Mouse (Mus musculus): Measurements from ENCODE around the gene Hist1h1t. TPM values are rescaled to one million over a fixed set of nuclear protein-coding genes. Genes with fewer than 3 reads are reported as not detected.
"Not testable (repeated sequence)": the region's sequence is repeated elsewhere in the genome, so short reads cannot be mapped to it uniquely, and the experiment has no call there.

Gene Hist1h1t
- polyA plus RNA-seq (2016; fragmentation: Nextera tagmentation; extraction: Ambion mirVana): not detected in 2 replicates

- no peak for ATAC-seq (ENCODE audit: low FRiP score, low read depth)
- Histone ChIP-seq H3K27me3 (no peaks in the 10 kb centered on the region), H3K4me3 (no peak within 1 kb of the TSS)
Measured at GRCm38 (mm10) chr13:23695514-23695913, at the start of gene Hist1h1t. TSS of gene Hist1h1t (plus strand) at chr13:23695814.

GRCm38 (mm10) chr13:23659636-23660366, 35.8 kb upstream of the Hist1h1t start:
- Histone ChIP-seq H3K27ac (replicated peaks) (no peak overlapping the region), H3K4me2 (replicated peaks) (no peak overlapping the region), H3K4me3 (no peak overlapping the region), H3K36me3 (no peaks in the 10 kb centered on the region), H3K4me1 (no peaks in the 10 kb centered on the region), H3K27me3 (no peaks in the 10 kb centered on the region), H3K9ac (replicated peaks) (no peak overlapping the region), H3K9me3 (no peaks in the 10 kb centered on the region)
- WGBS: 75% methylated on average over 6 of the region's 6 CpGs
- ATAC-seq (ENCODE audit: low FRiP score, low read depth): no peak

More at GRCm38 (mm10) chr13:23695514-23695913, at the start of gene Hist1h1t:
- Histone ChIP-seq H3K9ac (replicated peaks) (no peak within 1 kb of the TSS), H3K4me1 (0 out of 2 replicates have a peak, but pooled peaks cover 5% of the 10 kb centered on the region), H3K9me3 (no peaks in the 10 kb centered on the region), H3K27ac (replicated peaks) (no peak within 1 kb of the TSS), H3K4me2 (replicated peaks) (no peak within 1 kb of the TSS), H3K36me3 (no peaks in the 10 kb centered on the region)
- WGBS: 45% methylated on average over 10 of the region's 13 CpGs

- ATAC-seq (ENCODE audit: low FRiP score, low read depth): no peak
- WGBS: 77% methylated on average over 3 of the region's 3 CpGs
- Histone ChIP-seq H3K36me3 (no peaks in the 10 kb centered on the region), H3K27ac (replicated peaks) (no peak overlapping the region), H3K4me3 (no peak overlapping the region), H3K4me1 (no peaks in the 10 kb centered on the region), H3K9me3 (no peaks in the 10 kb centered on the region), H3K9ac (replicated peaks) (no peak overlapping the region), H3K4me2 (replicated peaks) (no peak overlapping the region), H3K27me3 (no peaks in the 10 kb centered on the region)
Measured at GRCm38 (mm10) chr13:23662536-23662935, 33.1 kb upstream of the Hist1h1t start.

- Histone ChIP-seq H3K27me3 (no peaks in the 10 kb centered on the region), H3K27ac (replicated peaks) (peak overlapping the region; percentile 93; the same call in 1 of the 2 replicates), H3K9me3 (no peaks in the 10 kb centered on the region), H3K36me3 (no peaks in the 10 kb centered on the region), H3K4me3 (no peak overlapping the region), H3K9ac (replicated peaks) (no peak overlapping the region; the same call in 1 of the 2 replicates), H3K4me1 (peaks cover 20% of the 10 kb centered on the region), H3K4me2 (replicated peaks) (no peak overlapping the region)
- WGBS: 85% methylated on average over 6 of the region's 6 CpGs
- no peak for ATAC-seq (ENCODE audit: low FRiP score, low read depth)
Measured at GRCm38 (mm10) chr13:23681990-23682582, 13.5 kb upstream of the Hist1h1t start.

- H3K4me1 ChIP-seq: peaks cover 20% of the 10 kb centered on the region
- ATAC-seq (ENCODE audit: low FRiP score, low read depth): no peak
- no peaks in the 10 kb centered on the region for H3K36me3 ChIP-seq
- no peaks in the 10 kb centered on the region for H3K27me3 ChIP-seq
- peak overlapping the region; percentile 42 for H3K4me3 ChIP-seq
- peak overlapping the region; percentile 59 for H3K9ac ChIP-seq (replicated peaks)
- no peaks in the 10 kb centered on the region for H3K9me3 ChIP-seq
- 25% methylated on average over 1 of the region's 1 CpGs for WGBS
- H3K4me2 ChIP-seq (replicated peaks): peak overlapping the region; percentile 68
- H3K27ac ChIP-seq (replicated peaks): peak overlapping the region; percentile 93
Measured at GRCm38 (mm10) chr13:23682623-23682946, 13.0 kb upstream of the Hist1h1t start.

GRCm38 (mm10) chr13:23682947-23683754, 12.5 kb upstream of the Hist1h1t start:
- H3K36me3 ChIP-seq; H3K9me3 ChIP-seq; H3K27me3 ChIP-seq; ATAC-seq (ENCODE audit: low FRiP score, low read depth): not testable (repeated sequence)
- peak overlapping the region; percentile 42 for H3K4me3 ChIP-seq
- H3K27ac ChIP-seq (replicated peaks): peak overlapping the region; percentile 93
- peak overlapping the region; percentile 59 for H3K9ac ChIP-seq (replicated peaks)
- H3K4me2 ChIP-seq (replicated peaks): peak overlapping the region; percentile 68
- H3K4me1 ChIP-seq: peaks cover 20% of the 10 kb centered on the region
- 10% methylated on average over 17 of the region's 30 CpGs for WGBS

GRCm38 (mm10) chr13:23683755-23684281, 11.8 kb upstream of the Hist1h1t start, which contains the start of the genes Hist1h2ac and Hist1h2bc:
TSS of gene Hist1h2ac (minus strand) at chr13:23683948.
TSS of gene Hist1h2bc (plus strand) at chr13:23684199.
- Histone ChIP-seq H3K9ac (replicated peaks) (peak within 1 kb of the TSS; percentile 66), H3K9me3 (no peaks in the 10 kb centered on the region), H3K4me3 (peak within 1 kb of the TSS; percentile 47), H3K27me3 (no peaks in the 10 kb centered on the region), H3K36me3 (no peaks in the 10 kb centered on the region), H3K27ac (replicated peaks) (peak within 1 kb of the TSS; percentile 96), H3K4me2 (replicated peaks) (peak within 1 kb of the TSS; percentile 68), H3K4me1 (peaks cover 20% of the 10 kb centered on the region)
- WGBS: under 1% methylated on average over 27 of the region's 32 CpGs
- ATAC-seq (ENCODE audit: low FRiP score, low read depth): peak; percentile 99

- H3K4me2 ChIP-seq (replicated peaks): peak overlapping the region; percentile 68
- WGBS: under 1% methylated on average over 17 of the region's 37 CpGs
- not testable (repeated sequence) for H3K27me3 ChIP-seq, H3K36me3 ChIP-seq, H3K9me3 ChIP-seq
- ATAC-seq (ENCODE audit: low FRiP score, low read depth): peak; percentile 36
- H3K4me3 ChIP-seq: peak overlapping the region; percentile 47
- peaks cover 20% of the 10 kb centered on the region for H3K4me1 ChIP-seq
- peak overlapping the region; percentile 66 for H3K9ac ChIP-seq (replicated peaks)
- H3K27ac ChIP-seq (replicated peaks): peak overlapping the region; percentile 96
Measured at GRCm38 (mm10) chr13:23684295-23684945, 11.2 kb upstream of the Hist1h1t start.

GRCm38 (mm10) chr13:23685121-23685861, 10.3 kb upstream of the Hist1h1t start:
- H3K36me3 ChIP-seq: no peaks in the 10 kb centered on the region
- 10% methylated on average over 15 of the region's 15 CpGs for WGBS

GRCm38 (mm10) chr13:23685966-23686365, 9.6 kb upstream of the Hist1h1t start:
- WGBS: 66% methylated on average over 4 of the region's 4 CpGs
- peak overlapping the region; percentile 96 for H3K27ac ChIP-seq (replicated peaks)
- no peaks in the 10 kb centered on the region for H3K27me3 ChIP-seq
- peak overlapping the region; percentile 66 for H3K9ac ChIP-seq (replicated peaks)
- H3K4me1 ChIP-seq: peaks cover 20% of the 10 kb centered on the region
- peak overlapping the region; percentile 68 for H3K4me2 ChIP-seq (replicated peaks)
- ATAC-seq (ENCODE audit: low FRiP score, low read depth): no peak
- H3K9me3 ChIP-seq: no peaks in the 10 kb centered on the region
- no peaks in the 10 kb centered on the region for H3K36me3 ChIP-seq
- H3K4me3 ChIP-seq: peak overlapping the region; percentile 47

More at GRCm38 (mm10) chr13:23685121-23685861, 10.3 kb upstream of the Hist1h1t start:
- Histone ChIP-seq H3K9me3 (no peaks in the 10 kb centered on the region), H3K4me3 (peak overlapping the region; percentile 47), H3K4me2 (replicated peaks) (peak overlapping the region; percentile 68), H3K4me1 (peaks cover 20% of the 10 kb centered on the region), H3K27me3 (no peaks in the 10 kb centered on the region), H3K27ac (replicated peaks) (peak overlapping the region; percentile 96), H3K9ac (replicated peaks) (peak overlapping the region; percentile 66)
- ATAC-seq (ENCODE audit: low FRiP score, low read depth): no peak

GRCm38 (mm10) chr13:23687181-23687580, 8.4 kb upstream of the Hist1h1t start:
- no peak for ATAC-seq (ENCODE audit: low FRiP score, low read depth)
- H3K4me3 ChIP-seq: no peak overlapping the region
- no peak overlapping the region for H3K9ac ChIP-seq (replicated peaks)
- peaks cover 20% of the 10 kb centered on the region for H3K4me1 ChIP-seq
- H3K4me2 ChIP-seq (replicated peaks): no peak overlapping the region
- no peaks in the 10 kb centered on the region for H3K27me3 ChIP-seq
- no peaks in the 10 kb centered on the region for H3K36me3 ChIP-seq
- 89% methylated on average over 4 of the region's 4 CpGs for WGBS
- H3K27ac ChIP-seq (replicated peaks): no peak overlapping the region
- H3K9me3 ChIP-seq: no peaks in the 10 kb centered on the region

Data from midbrain, embryonic 12.5 days (tissue).